Mouse (Mus musculus): ENCODE data around the gene Zfp771.

- TF ChIP-seq CTCF (IDR thresholded peaks at IDR 0.05; ENCODE audit: control insufficient read depth, insufficient read depth, low read length), result no peak
- TF ChIP-seq POLR2A (IDR thresholded peaks at IDR 0.05; ENCODE audit: borderline replicate concordance, control insufficient read depth, low read depth, low read length), result no peak
Observed at GRCm38 (mm10) chr7:127212432-127213250, 31.4 kb upstream of the Zfp771 start.
